Mouse (Mus musculus): ENCODE data around the gene Reln.

DNA sequence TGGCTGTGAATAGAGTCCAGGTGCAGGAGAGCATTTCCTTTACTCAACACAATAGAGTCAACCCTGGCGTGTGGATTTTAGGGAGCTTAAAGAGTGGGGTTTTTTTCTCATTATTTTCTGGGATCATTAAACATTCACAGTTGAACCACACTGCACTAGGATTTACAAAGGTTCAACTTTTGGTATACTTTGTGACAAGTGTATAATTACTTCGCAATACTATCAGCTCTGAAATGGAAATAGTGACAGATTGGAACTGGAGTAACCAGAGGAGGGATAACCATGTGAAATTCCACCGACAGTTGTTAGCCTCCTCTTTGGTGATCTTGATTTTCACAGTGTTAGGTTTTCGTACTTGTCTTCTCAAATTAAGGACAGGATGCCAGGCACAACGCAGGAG lies 250.5 kb downstream of the Reln start:
- no peak for TF ChIP-seq POLR2A (IDR thresholded peaks at IDR 0.05; ENCODE audit: borderline replicate concordance, insufficient read depth, low read length)
- TF ChIP-seq CTCF (IDR thresholded peaks at IDR 0.05; ENCODE audit: borderline replicate concordance, insufficient read depth, low read depth, low read length), result no peak

Data from cerebellum, adult 2 months (tissue).